Mouse (Mus musculus) ES-Bruce4 (cell line): Measurements from ENCODE around the gene Casz1. TPM values are rescaled to one million over a fixed set of nuclear protein-coding genes. Genes with fewer than 3 reads are reported as not detected.

Experiments used
- H3K27ac ChIP-seq: 2 replicates; pipeline ENCODE4 v1.5.1; 2012; ENCODE audit warnings: low read length, inconsistent platforms; ENCODE audit not compliant: insufficient read depth
- H3K27me3 ChIP-seq: 2 replicates; pipeline ENCODE4 v1.6.1; 2012; ENCODE audit warnings: mild to moderate bottlenecking, low read length, inconsistent platforms; ENCODE audit not compliant: control insufficient read depth, poor library complexity, insufficient read depth, severe bottlenecking
- H3K36me3 ChIP-seq: 2 replicates; pipeline ENCODE4 v1.6.1; 2012; ENCODE audit warnings: inconsistent platforms, mild to moderate bottlenecking, low read length, moderate library complexity; ENCODE audit not compliant: control insufficient read depth, poor library complexity, insufficient read depth, severe bottlenecking
- H3K4me1 ChIP-seq: one replicate; pipeline ENCODE4 v1.8.1; 2011; ENCODE audit warnings: low read length; ENCODE audit not compliant: control insufficient read depth, insufficient read depth
- H3K4me3 ChIP-seq: 2 replicates; pipeline ENCODE4 v1.5.1; 2011; ENCODE audit warnings: low read depth, mild to moderate bottlenecking, low read length
- H3K9ac ChIP-seq: 2 replicates; pipeline ENCODE4 v1.6.1; 2012; ENCODE audit warnings: low read depth, mild to moderate bottlenecking, inconsistent platforms; ENCODE audit not compliant: poor library complexity, severe bottlenecking
- H3K9me3 ChIP-seq: replicated peaks from 2 replicates; pipeline ENCODE4 v1.6.1; 2012; ENCODE audit warnings: mild to moderate bottlenecking, low read length, inconsistent platforms; ENCODE audit not compliant: control insufficient read depth, poor library complexity, insufficient read depth, severe bottlenecking
- CTCF ChIP-seq: IDR thresholded peaks from one replicate; pipeline ENCODE4 v1.8.1; 2011; ENCODE audit warnings: low read depth, low read length
- EP300 ChIP-seq: IDR thresholded peaks from 2 replicates; pipeline ENCODE4 v1.6.1; 2011; ENCODE audit warnings: low read depth, low read length; ENCODE audit not compliant: insufficient read depth
- POLR2A ChIP-seq: IDR thresholded peaks from one replicate; pipeline ENCODE4 v1.8.1; 2011; ENCODE audit warnings: low read length; ENCODE audit not compliant: insufficient read depth
- polyA plus RNA-seq: library from polyadenylated mRNA; stranded (reverse); fragments of >200 nt; gene quantifications from 2 replicates; pipeline ENCODE4 v1.2.4, GENCODE M21; 2011; ENCODE audit warnings: low read depth; ENCODE audit not compliant: missing spikeins, insufficient read depth, insufficient read length

Gene Casz1
- polyA plus RNA-seq, 1 experiment: 15.6 TPM

- Histone ChIP-seq H3K4me1 (no peaks in the 10 kb centered on the region), H3K4me3 (peak overlapping the region; percentile 96), H3K27ac (no peak overlapping the region), H3K36me3 (no peaks in the 10 kb centered on the region), H3K9ac (peak overlapping the region; percentile 70), H3K9me3 (no peaks in the 10 kb centered on the region), H3K27me3 (peaks cover 9% of the 10 kb centered on the region)
- TF ChIP-seq EP300 (no peak), POLR2A (no peak), CTCF (no peak)
Measured at GRCm38 (mm10) chr4:148804780-148805160, 541 bp downstream of the Casz1 start.

- peak overlapping the region; percentile 96 for H3K4me3 ChIP-seq
- H3K9me3 ChIP-seq: no peaks in the 10 kb centered on the region
- no peak overlapping the region for H3K27ac ChIP-seq
- H3K36me3 ChIP-seq: no peaks in the 10 kb centered on the region
- H3K27me3 ChIP-seq: peaks cover 9% of the 10 kb centered on the region
- no peaks in the 10 kb centered on the region for H3K4me1 ChIP-seq
- peak overlapping the region; percentile 70 for H3K9ac ChIP-seq
- TF ChIP-seq CTCF (no peak), EP300 (no peak), POLR2A (no peak)
Measured at GRCm38 (mm10) chr4:148805161-148805810, 1.1 kb downstream of the Casz1 start.

GRCm38 (mm10) chr4:148805811-148806747 is 1.9 kb downstream of the Casz1 start:
- peak overlapping the region; percentile 96 for H3K4me3 ChIP-seq
- peaks cover 9% of the 10 kb centered on the region for H3K27me3 ChIP-seq
- no peaks in the 10 kb centered on the region for H3K36me3 ChIP-seq
- H3K27ac ChIP-seq: no peak overlapping the region
- H3K9ac ChIP-seq: peak overlapping the region; percentile 70
- no peak for TF ChIP-seq CTCF
- no peak for TF ChIP-seq EP300
- TF ChIP-seq POLR2A: no peak
- no peaks in the 10 kb centered on the region for H3K9me3 ChIP-seq
- H3K4me1 ChIP-seq: no peaks in the 10 kb centered on the region

GRCm38 (mm10) chr4:148806836-148807235 is 2.6 kb downstream of the Casz1 start:
- no peaks in the 10 kb centered on the region for H3K36me3 ChIP-seq

GRCm38 (mm10) chr4:148807397-148807796 is 3.2 kb downstream of the Casz1 start:
- H3K9ac ChIP-seq: 0 out of 2 replicates have a peak overlapping the region, but pooled peaks have one; percentile 2
- H3K4me1 ChIP-seq: no peaks in the 10 kb centered on the region
- TF ChIP-seq EP300: no peak
- TF ChIP-seq CTCF: no peak
- no peak for TF ChIP-seq POLR2A
- no peak overlapping the region for H3K4me3 ChIP-seq
- H3K9me3 ChIP-seq: no peaks in the 10 kb centered on the region
- peaks cover 9% of the 10 kb centered on the region for H3K27me3 ChIP-seq
- no peak overlapping the region for H3K27ac ChIP-seq
- no peaks in the 10 kb centered on the region for H3K36me3 ChIP-seq

More at GRCm38 (mm10) chr4:148806836-148807235, 2.6 kb downstream of the Casz1 start:
- H3K4me1 ChIP-seq: no peaks in the 10 kb centered on the region
- H3K4me3 ChIP-seq: peak overlapping the region; percentile 96
- H3K9ac ChIP-seq: 0 out of 2 replicates have a peak overlapping the region, but pooled peaks have one; percentile 2
- no peak overlapping the region for H3K27ac ChIP-seq
- peaks cover 9% of the 10 kb centered on the region for H3K27me3 ChIP-seq
- no peak for TF ChIP-seq POLR2A
- no peak for TF ChIP-seq CTCF
- TF ChIP-seq EP300: no peak
- no peaks in the 10 kb centered on the region for H3K9me3 ChIP-seq
